Mouse (Mus musculus) MEL (cell line): ENCODE data around the gene Crybb2. TPM values are rescaled to one million over a fixed set of nuclear protein-coding genes. Genes with fewer than 3 reads are reported as not detected.

Experiments
- DNase-seq: peaks from one replicate; pipeline ENCODE4 v3.0.0; 2011; ENCODE audit warnings: low read depth, low spot score
- H3K27ac ChIP-seq: 2 replicates; pipeline ENCODE4 v1.5.1; 2012; ENCODE audit warnings: low read depth, mild to moderate bottlenecking, control low read depth, low read length, moderate library complexity; ENCODE audit not compliant: control insufficient read depth
- H3K27me3 ChIP-seq, 2 experiments: fragments of 150-350 bp in 1 of 2; sonication (generic) in 1 of 2; 2 replicates each; pipeline ENCODE4 v1.6.1; 2012; ENCODE audit warnings: low read length in 2 of 2, mild to moderate bottlenecking in 2 of 2, improper control_type of control experiment in 1 of 2, moderate library complexity in 1 of 2; ENCODE audit not compliant: insufficient read depth in 2 of 2, control insufficient read depth in 1 of 2
- H3K36me3 ChIP-seq, 2 experiments: 2 replicates each; pipeline ENCODE4 v1.6.1; 2012 to 2014; ENCODE audit warnings: low read length in 2 of 2, improper control_type of control experiment in 1 of 2, inconsistent platforms in 1 of 2, mild to moderate bottlenecking in 1 of 2; ENCODE audit not compliant: insufficient read depth in 2 of 2, control insufficient read depth in 1 of 2
- H3K4me1 ChIP-seq, 2 experiments: fragments of 150-350 bp in 1 of 2; sonication (generic) in 1 of 2; 2 replicates each; pipeline ENCODE4 v1.6.1; 2012; ENCODE audit warnings: low read length in 2 of 2, improper control_type of control experiment in 1 of 2, mild to moderate bottlenecking in 1 of 2; ENCODE audit not compliant: insufficient read depth in 2 of 2, control insufficient read depth in 1 of 2
- H3K4me3 ChIP-seq, 2 experiments: fragments of 150-350 bp in 1 of 2; sonication (generic) in 1 of 2; 2 replicates each; pipeline ENCODE4 v1.5.1; 2012; ENCODE audit warnings: low read depth in 2 of 2, low read length in 2 of 2, mild to moderate bottlenecking in 2 of 2, moderate library complexity in 2 of 2, control low read depth in 1 of 2, improper control_type of control experiment in 1 of 2; ENCODE audit not compliant: control insufficient read depth in 1 of 2, insufficient read depth in 1 of 2
- H3K79me2 ChIP-seq: 2 replicates; pipeline ENCODE4 v1.6.1; 2012; ENCODE audit warnings: mild to moderate bottlenecking, low read length, moderate library complexity; ENCODE audit not compliant: control insufficient read depth, poor library complexity, insufficient read depth
- H3K9ac ChIP-seq: 2 replicates; pipeline ENCODE4 v1.6.1; 2012; ENCODE audit warnings: low read depth, mild to moderate bottlenecking, control low read depth, low read length, moderate library complexity; ENCODE audit not compliant: control insufficient read depth, poor library complexity, severe bottlenecking
- H3K9me3 ChIP-seq: fragments of 150-350 bp; sonication (generic); replicated peaks from 2 replicates; pipeline ENCODE4 v1.6.1; 2012; ENCODE audit warnings: mild to moderate bottlenecking, low read length, improper control_type of control experiment, moderate library complexity; ENCODE audit not compliant: insufficient read depth
- BHLHE40 ChIP-seq: IDR thresholded peaks from 2 replicates; pipeline ENCODE4 v1.6.1; 2012; ENCODE audit warnings: low read depth, mild to moderate bottlenecking, inconsistent platforms, low read length, improper control_type of control experiment, borderline replicate concordance
- CHD2 ChIP-seq: IDR thresholded peaks from 2 replicates; pipeline ENCODE4 v1.6.1; 2011; ENCODE audit warnings: low read length, improper control_type of control experiment
- EP300 ChIP-seq, 2 experiments: IDR thresholded peaks; 2 replicates each; pipeline ENCODE4 v1.6.1; 2011; ENCODE audit warnings: improper control_type of control experiment in 2 of 2, low read length in 2 of 2, low read depth in 1 of 2, mild to moderate bottlenecking in 1 of 2
- KAT2A ChIP-seq: conservative IDR thresholded peaks from 2 replicates; pipeline ENCODE4 v1.6.1; 2012; ENCODE audit warnings: low read depth, low read length, improper control_type of control experiment, inconsistent platforms
- MAX ChIP-seq: IDR thresholded peaks from 2 replicates; pipeline ENCODE4 v1.6.1; 2011; ENCODE audit warnings: low read length, improper control_type of control experiment
- MAZ ChIP-seq: IDR thresholded peaks from 2 replicates; pipeline ENCODE4 v1.6.1; 2012; ENCODE audit warnings: low read depth, mild to moderate bottlenecking, inconsistent platforms, low read length, improper control_type of control experiment
- MXI1 ChIP-seq: IDR thresholded peaks from 2 replicates; pipeline ENCODE4 v1.6.1; 2011; ENCODE audit warnings: mild to moderate bottlenecking, low read depth, low read length, improper control_type of control experiment
- NRF1 ChIP-seq: IDR thresholded peaks from 2 replicates; pipeline ENCODE4 v1.6.1; 2014; ENCODE audit warnings: low read depth, mild to moderate bottlenecking, inconsistent platforms, low read length, improper control_type of control experiment, moderate library complexity; ENCODE audit not compliant: poor library complexity, insufficient read depth, severe bottlenecking
- RCOR1 ChIP-seq: IDR thresholded peaks from 2 replicates; pipeline ENCODE4 v1.6.1; 2012; ENCODE audit warnings: low read depth, mild to moderate bottlenecking, inconsistent platforms, low read length, improper control_type of control experiment
- USF1 ChIP-seq: IDR thresholded peaks from 2 replicates; pipeline ENCODE4 v1.6.1; 2014; ENCODE audit warnings: low read depth, mild to moderate bottlenecking, inconsistent platforms, low read length, improper control_type of control experiment, moderate library complexity
- USF2 ChIP-seq, 2 experiments: IDR thresholded peaks; 2 replicates each; pipeline ENCODE4 v1.6.1; 2011 to 2012; ENCODE audit warnings: improper control_type of control experiment in 2 of 2, low read length in 2 of 2, borderline replicate concordance in 1 of 2, inconsistent platforms in 1 of 2, low read depth in 1 of 2, mild to moderate bottlenecking in 1 of 2; ENCODE audit not compliant: insufficient read depth in 1 of 2
- ZC3H11A ChIP-seq: IDR thresholded peaks from 2 replicates; pipeline ENCODE4 v1.6.1; 2012; ENCODE audit warnings: low read depth, mild to moderate bottlenecking, inconsistent platforms, low read length, improper control_type of control experiment
- polyA plus RNA-seq, 2 experiments: library from polyadenylated mRNA; stranded (reverse) in 1 of 2; unstranded in 1 of 2; fragments of >175 nt in 1 of 2; fragments of >200 nt in 1 of 2; gene quantifications; 2 replicates each; pipeline versions ENCODE4 v1.2.1 to v1.2.4; 2012; ENCODE audit warnings: low replicate concordance in 2 of 2, low read depth in 1 of 2; ENCODE audit not compliant: insufficient read length in 2 of 2, insufficient read depth in 1 of 2, missing spikeins in 1 of 2
- total RNA-seq: library from RNA; depleted of rRNA; stranded (reverse); fragments of 300-350 nt; gene quantifications from 2 replicates; pipeline ENCODE4 v1.2.3, GENCODE M21; 2012

Gene Crybb2
- total and polyA plus RNA-seq, 3 experiments = not detected

DNA sequence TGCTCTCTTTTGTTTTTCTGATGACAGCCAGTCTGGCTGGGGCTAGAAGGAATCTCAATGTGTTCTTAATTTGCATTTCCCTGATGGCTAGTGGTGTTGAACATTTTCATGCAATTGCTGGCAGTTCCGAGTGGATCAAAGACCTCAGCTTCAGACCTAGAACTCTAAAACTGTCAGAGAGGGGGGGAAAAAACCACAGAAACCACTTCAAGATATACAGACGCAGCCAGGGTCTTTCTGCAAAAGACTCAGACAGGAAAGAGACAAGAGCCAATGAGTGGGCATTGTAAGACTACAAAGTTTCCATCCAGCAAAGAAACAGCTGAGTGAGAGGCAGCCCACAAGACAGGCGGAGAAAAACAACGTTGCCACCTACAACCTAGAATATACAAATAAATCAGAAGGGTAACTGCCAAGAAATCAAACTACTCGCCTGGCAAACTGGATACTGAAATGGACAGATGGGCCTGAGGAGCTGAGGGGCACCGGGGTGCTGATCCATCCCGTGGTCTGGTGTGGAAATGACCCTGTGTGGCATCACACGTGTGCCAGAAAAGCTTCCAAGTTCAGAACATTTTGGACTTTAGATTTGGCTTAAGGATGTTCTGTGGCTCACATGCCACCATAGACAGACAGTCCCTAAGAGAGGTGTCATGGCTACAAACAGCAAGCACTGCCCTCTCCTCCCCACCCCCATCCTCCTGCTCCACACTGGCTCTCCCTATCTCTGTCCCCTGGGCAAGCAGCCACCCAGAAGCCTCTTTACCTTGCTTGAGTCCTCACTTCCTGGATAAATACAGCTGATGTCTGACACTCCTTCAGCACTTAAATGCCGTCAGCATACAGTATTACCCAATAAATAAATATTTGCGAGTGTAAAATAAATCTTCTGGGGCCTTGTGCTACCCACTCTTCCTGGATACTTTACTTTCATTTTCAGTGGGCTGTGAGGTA lies 34.5 kb downstream of the Crybb2 start:
- Histone ChIP-seq H3K79me2 (no peaks in the 10 kb centered on the region), H3K9ac (no peak overlapping the region), H3K27me3 (no peaks in the 10 kb centered on the region), H3K9me3 (no peaks in the 10 kb centered on the region), H3K4me1 (no peaks in the 10 kb centered on the region), H3K4me3 (no peak overlapping the region), H3K27ac (no peak overlapping the region), H3K36me3 (no peaks in the 10 kb centered on the region)
- TF ChIP-seq USF1 (no peak), RCOR1 (no peak), CHD2 (no peak), BHLHE40 (no peak), ZC3H11A (no peak)
- DNase-seq = no peak

DNA sequence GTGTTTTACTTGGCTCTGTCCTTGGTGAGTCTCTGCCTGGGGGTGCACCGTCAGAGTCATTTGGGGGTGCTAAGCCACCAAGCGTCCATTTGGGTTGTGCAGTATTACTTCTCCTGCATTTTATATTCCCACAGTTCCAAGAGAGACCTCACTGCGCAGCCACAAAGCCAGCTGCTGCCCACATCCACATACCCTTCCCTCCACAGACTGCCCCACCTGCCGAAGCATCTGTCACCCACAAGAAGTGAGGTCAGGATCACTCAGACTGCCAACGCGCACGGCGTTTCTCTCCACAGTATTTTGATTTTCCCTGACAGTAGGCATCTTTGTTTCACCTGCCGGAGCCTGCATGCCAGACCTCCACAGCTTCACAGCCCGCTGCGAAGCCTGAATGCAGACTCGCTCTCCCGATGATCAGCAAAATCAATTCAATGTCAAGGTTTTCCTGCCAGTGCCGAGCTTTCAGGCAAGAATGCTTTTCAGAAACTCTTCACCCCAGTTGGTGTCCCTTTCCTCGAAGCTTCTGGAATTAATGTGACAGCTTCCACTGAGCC lies 38.6 kb downstream of the Crybb2 start:
- H3K27ac ChIP-seq = no peak overlapping the region
- H3K9me3 ChIP-seq = no peaks in the 10 kb centered on the region
- no peaks in the 10 kb centered on the region for H3K79me2 ChIP-seq
- H3K4me1 ChIP-seq = no peaks in the 10 kb centered on the region
- no peak overlapping the region for H3K4me3 ChIP-seq
- no peak for DNase-seq
- no peaks in the 10 kb centered on the region for H3K36me3 ChIP-seq
- no peaks in the 10 kb centered on the region for H3K27me3 ChIP-seq
- no peak overlapping the region for H3K9ac ChIP-seq
- TF ChIP-seq MAZ = no peak

DNA sequence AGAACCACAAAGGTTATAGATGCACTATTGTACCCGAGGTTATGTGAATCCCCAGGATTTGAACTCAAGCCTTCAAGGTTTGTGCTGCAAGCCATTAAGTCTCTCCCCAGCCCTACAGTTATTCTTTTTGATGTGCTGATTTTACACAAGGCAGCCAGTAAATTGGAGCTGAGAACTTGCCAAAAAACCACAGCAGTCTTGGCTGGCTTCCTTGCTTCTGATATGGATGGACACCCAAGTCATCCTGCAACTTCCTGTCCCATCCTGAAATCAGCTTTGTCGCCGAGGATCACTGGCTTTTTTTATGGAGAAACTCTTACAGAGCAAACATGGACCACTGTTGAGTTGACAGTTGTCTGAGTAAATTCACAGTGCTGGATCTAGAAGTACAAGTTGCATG lies 39.8 kb downstream of the Crybb2 start:
- Histone ChIP-seq H3K27me3 (no peaks in the 10 kb centered on the region), H3K9me3 (no peaks in the 10 kb centered on the region), H3K36me3 (no peaks in the 10 kb centered on the region), H3K79me2 (no peaks in the 10 kb centered on the region), H3K9ac (no peak overlapping the region), H3K27ac (no peak overlapping the region), H3K4me3 (no peak overlapping the region), H3K4me1 (no peaks in the 10 kb centered on the region)
- no peak for DNase-seq
- no peak for TF ChIP-seq USF2 (IDR thresholded peaks at IDR 0.05; ENCODE audit: borderline replicate concordance in 1 of 2, insufficient read depth in 1 of 2, low read depth in 1 of 2, low read length in 2 of 2)
- no peak for TF ChIP-seq EP300 (IDR thresholded peaks at IDR 0.05; ENCODE audit: low read depth in 1 of 2, low read length in 2 of 2)
- TF ChIP-seq KAT2A = no peak
- TF ChIP-seq MXI1 = no peak
- no peak for TF ChIP-seq MAX
- no peak for TF ChIP-seq NRF1
